Mouse (Mus musculus): ENCODE measurements around the gene Enthd1. TPM values are rescaled to one million over a fixed set of nuclear protein-coding genes. Genes with fewer than 3 reads are reported as not detected.

The Enthd1 gene
- polyA plus RNA-seq, 1 experiment, result 0.72 TPM

- peak overlapping the region; percentile 54 for H3K27ac ChIP-seq (ENCODE audit: control insufficient read depth, insufficient read depth, low read depth, low read length, poor library complexity)
- peaks cover 2% of the 10 kb centered on the region; the same call in 1 of the 2 replicates for H3K4me1 ChIP-seq (ENCODE audit: control insufficient read depth, insufficient read depth, low read length)
- WGBS, result 24% methylated on average over 7 of the region's 7 CpGs
- no peak for TF ChIP-seq POLR2A (IDR thresholded peaks at IDR 0.05; ENCODE audit: borderline replicate concordance, control insufficient read depth, low read depth, low read length)
- no peak for TF ChIP-seq CTCF (IDR thresholded peaks at IDR 0.05; ENCODE audit: control insufficient read depth, insufficient read depth, low read length)
- H3K4me3 ChIP-seq (replicated peaks; ENCODE audit: control insufficient read depth, low read depth, low read length), result no peak overlapping the region
These were observed 6.7 kb upstream of the Enthd1 start for GRCm38 (mm10) chr15:80571611-80572010.

DNA sequence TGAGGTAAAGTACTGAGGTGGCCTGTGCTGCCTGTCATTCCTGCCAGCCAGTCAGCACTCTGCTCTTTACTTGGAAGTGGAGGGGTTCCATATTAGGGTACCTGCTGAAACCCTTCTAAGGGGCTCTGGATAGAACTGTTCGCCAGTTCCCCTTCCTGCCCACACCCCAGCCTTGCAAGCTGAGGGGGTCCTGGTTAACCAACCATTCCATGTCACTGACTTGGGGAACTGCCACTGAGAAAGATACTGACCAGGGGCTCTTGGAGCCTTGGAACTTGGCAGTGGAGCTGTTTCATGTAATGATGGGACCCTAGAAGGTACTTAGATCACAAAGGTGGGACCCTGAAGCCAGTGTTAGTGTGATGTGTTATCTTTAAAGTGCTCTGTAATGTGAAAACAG is 5.3 kb upstream of the Enthd1 start:
- no peak overlapping the region for H3K27ac ChIP-seq (ENCODE audit: control insufficient read depth, insufficient read depth, low read depth, low read length, poor library complexity)
- WGBS, result 74% methylated on average over 1 of the region's 1 CpGs
- H3K4me1 ChIP-seq (ENCODE audit: control insufficient read depth, insufficient read depth, low read length), result peaks cover 2% of the 10 kb centered on the region; the same call in 1 of the 2 replicates
- H3K4me3 ChIP-seq (replicated peaks; ENCODE audit: control insufficient read depth, low read depth, low read length), result no peak overlapping the region
- TF ChIP-seq CTCF (IDR thresholded peaks at IDR 0.05; ENCODE audit: control insufficient read depth, insufficient read depth, low read length), result no peak
- no peak for TF ChIP-seq POLR2A (IDR thresholded peaks at IDR 0.05; ENCODE audit: borderline replicate concordance, control insufficient read depth, low read depth, low read length)

GRCm38 (mm10) chr15:80569205-80569604 is 4.2 kb upstream of the Enthd1 start:
- peaks cover 3% of the 10 kb centered on the region; the same call in 1 of the 2 replicates for H3K4me1 ChIP-seq (ENCODE audit: control insufficient read depth, insufficient read depth, low read length)
- 44% methylated on average over 7 of the region's 7 CpGs for WGBS
- H3K27ac ChIP-seq (ENCODE audit: control insufficient read depth, insufficient read depth, low read depth, low read length, poor library complexity), result no peak overlapping the region
- H3K4me3 ChIP-seq (replicated peaks; ENCODE audit: control insufficient read depth, low read depth, low read length), result no peak overlapping the region
- TF ChIP-seq CTCF (IDR thresholded peaks at IDR 0.05; ENCODE audit: control insufficient read depth, insufficient read depth, low read length), result no peak
- no peak for TF ChIP-seq POLR2A (IDR thresholded peaks at IDR 0.05; ENCODE audit: borderline replicate concordance, control insufficient read depth, low read depth, low read length)

- TF ChIP-seq POLR2A (IDR thresholded peaks at IDR 0.05; ENCODE audit: borderline replicate concordance, control insufficient read depth, low read depth, low read length), result no peak
- no peak for TF ChIP-seq CTCF (IDR thresholded peaks at IDR 0.05; ENCODE audit: control insufficient read depth, insufficient read depth, low read length)
- 80% methylated on average over 4 of the region's 4 CpGs for WGBS
- Histone ChIP-seq H3K27ac (ENCODE audit: control insufficient read depth, insufficient read depth, low read depth, low read length, poor library complexity) (no peak overlapping the region), H3K4me3 (replicated peaks; ENCODE audit: control insufficient read depth, low read depth, low read length) (no peak overlapping the region), H3K4me1 (ENCODE audit: control insufficient read depth, insufficient read depth, low read length) (peaks cover 3% of the 10 kb centered on the region; the same call in 1 of the 2 replicates)
These were observed 2.8 kb upstream of the Enthd1 start for GRCm38 (mm10) chr15:80567731-80568130.

GRCm38 (mm10) chr15:80567139-80567538 is 2.2 kb upstream of the Enthd1 start:
- WGBS, result 27% methylated on average over 3 of the region's 3 CpGs
- peaks cover 3% of the 10 kb centered on the region; the same call in 1 of the 2 replicates for H3K4me1 ChIP-seq (ENCODE audit: control insufficient read depth, insufficient read depth, low read length)
- H3K27ac ChIP-seq (ENCODE audit: control insufficient read depth, insufficient read depth, low read depth, low read length, poor library complexity), result no peak overlapping the region
- TF ChIP-seq CTCF (IDR thresholded peaks at IDR 0.05; ENCODE audit: control insufficient read depth, insufficient read depth, low read length), result no peak
- TF ChIP-seq POLR2A (IDR thresholded peaks at IDR 0.05; ENCODE audit: borderline replicate concordance, control insufficient read depth, low read depth, low read length), result no peak
- no peak overlapping the region for H3K4me3 ChIP-seq (replicated peaks; ENCODE audit: control insufficient read depth, low read depth, low read length)

- Histone ChIP-seq H3K27ac (ENCODE audit: control insufficient read depth, insufficient read depth, low read depth, low read length, poor library complexity) (no peak overlapping the region), H3K4me3 (replicated peaks; ENCODE audit: control insufficient read depth, low read depth, low read length) (no peak overlapping the region), H3K4me1 (ENCODE audit: control insufficient read depth, insufficient read depth, low read length) (peaks cover 2% of the 10 kb centered on the region; the same call in 1 of the 2 replicates)
- TF ChIP-seq CTCF (IDR thresholded peaks at IDR 0.05; ENCODE audit: control insufficient read depth, insufficient read depth, low read length) (no peak), POLR2A (IDR thresholded peaks at IDR 0.05; ENCODE audit: borderline replicate concordance, control insufficient read depth, low read depth, low read length) (no peak)
- 58% methylated on average over 6 of the region's 6 CpGs for WGBS
These were observed 1.7 kb upstream of the Enthd1 start for GRCm38 (mm10) chr15:80566696-80567095.

DNA sequence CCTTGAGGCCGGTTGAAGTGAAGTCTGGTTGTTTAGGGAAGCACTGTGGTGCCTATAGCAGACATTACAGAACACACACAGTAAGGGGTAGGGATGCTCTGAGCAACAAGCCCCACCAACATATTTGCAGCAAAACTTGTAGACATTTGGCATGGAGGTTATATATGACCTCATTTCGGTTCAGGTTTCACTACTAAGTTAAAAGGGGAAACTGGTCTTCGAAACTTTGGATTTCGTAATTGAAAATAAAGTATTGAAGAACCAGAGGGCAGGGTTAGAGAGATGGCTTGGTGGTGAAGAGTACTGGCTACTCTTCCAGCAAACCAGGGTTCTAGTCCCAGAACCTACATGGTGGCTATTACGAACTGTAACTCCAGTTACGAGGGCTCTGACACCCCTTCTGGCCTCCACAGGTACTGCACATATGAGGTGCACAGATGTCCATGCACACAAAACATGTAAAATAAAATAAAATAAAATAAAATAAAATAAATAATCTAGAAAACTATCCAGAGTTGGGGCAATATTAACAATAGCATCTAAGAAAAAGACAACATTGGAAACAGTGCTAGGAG is 1.2 kb downstream of the Enthd1 start:
- 41% methylated on average over 6 of the region's 6 CpGs for WGBS
- no peak overlapping the region for H3K27ac ChIP-seq (ENCODE audit: control insufficient read depth, insufficient read depth, low read depth, low read length, poor library complexity)
- TF ChIP-seq POLR2A (IDR thresholded peaks at IDR 0.05; ENCODE audit: borderline replicate concordance, control insufficient read depth, low read depth, low read length) (no peak), CTCF (IDR thresholded peaks at IDR 0.05; ENCODE audit: control insufficient read depth, insufficient read depth, low read length) (peak; percentile 42; the same call in 1 of the 2 replicates)
- H3K4me3 ChIP-seq (replicated peaks; ENCODE audit: control insufficient read depth, low read depth, low read length), result no peak overlapping the region
- peaks cover 3% of the 10 kb centered on the region; the same call in 1 of the 2 replicates for H3K4me1 ChIP-seq (ENCODE audit: control insufficient read depth, insufficient read depth, low read length)

DNA sequence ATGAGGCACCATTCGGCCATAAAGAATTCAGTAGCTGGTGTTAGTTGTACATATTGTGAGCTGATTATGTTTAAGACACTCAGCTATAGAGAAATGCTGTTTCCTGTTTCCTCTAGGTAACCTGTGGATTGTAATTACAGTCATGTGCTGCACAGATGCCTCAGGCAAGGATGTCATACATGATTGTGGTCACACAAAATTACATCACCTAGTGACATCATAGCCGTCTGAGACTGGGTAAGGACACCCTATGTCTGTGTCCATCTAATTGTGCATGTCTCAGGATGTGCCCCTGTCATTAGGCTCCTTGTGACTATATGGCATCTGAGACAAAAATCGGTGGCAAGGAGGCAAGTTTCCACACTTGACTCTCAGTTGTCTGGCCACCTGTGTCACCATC is 2.5 kb downstream of the Enthd1 start:
- 53% methylated on average over 3 of the region's 3 CpGs for WGBS
- no peak for TF ChIP-seq CTCF (IDR thresholded peaks at IDR 0.05; ENCODE audit: control insufficient read depth, insufficient read depth, low read length)
- no peak for TF ChIP-seq POLR2A (IDR thresholded peaks at IDR 0.05; ENCODE audit: borderline replicate concordance, control insufficient read depth, low read depth, low read length)
- Histone ChIP-seq H3K4me3 (replicated peaks; ENCODE audit: control insufficient read depth, low read depth, low read length) (no peak overlapping the region), H3K4me1 (ENCODE audit: control insufficient read depth, insufficient read depth, low read length) (peaks cover 3% of the 10 kb centered on the region; the same call in 1 of the 2 replicates), H3K27ac (ENCODE audit: control insufficient read depth, insufficient read depth, low read depth, low read length, poor library complexity) (no peak overlapping the region)

Measured in bone marrow, adult 2 months (tissue).